Mouse (Mus musculus): ENCODE measurements around the gene Ccdc153.
A peak's percentile ranks its signal among the peaks of the same experiment; 100 is the strongest.

- TF ChIP-seq CTCF (IDR thresholded peaks at IDR 0.05; ENCODE audit: control insufficient read depth, insufficient read depth, insufficient replicate concordance, low read depth, low read length) (peak; percentile 54; the same call in 1 of the 2 replicates), POLR2A (IDR thresholded peaks at IDR 0.05; ENCODE audit: control insufficient read depth, low read depth, low read length) (0 out of 2 replicates have a peak, but pooled peaks have one; percentile 25)
Measured at GRCm38 (mm10) chr9:44268027-44268360, 27.5 kb downstream of the Ccdc153 start.
